Mouse (Mus musculus): ENCODE measurements around the gene Accs. TPM values are rescaled to one million over a fixed set of nuclear protein-coding genes. Genes with fewer than 3 reads are reported as not detected.

Accs gene
- total RNA-seq (2021) = 1 to 10 TPM; 6.7 to 7.4 TPM

- DNase-seq = peak; percentile 71
- intact Hi-C loops (cut with DNase I) = no loop called here
Measured at GRCm38 (mm10) chr2:93849505-93850089, at the start of gene Accs. Accs (minus strand) TSS chr2:93849943.

GRCm38 (mm10) chr2:93891611-93892280 lies 42.0 kb upstream of the Accs start:
- intact Hi-C loops (cut with DNase I) = no loop called here
- peak; percentile 92 for DNase-seq

DNA sequence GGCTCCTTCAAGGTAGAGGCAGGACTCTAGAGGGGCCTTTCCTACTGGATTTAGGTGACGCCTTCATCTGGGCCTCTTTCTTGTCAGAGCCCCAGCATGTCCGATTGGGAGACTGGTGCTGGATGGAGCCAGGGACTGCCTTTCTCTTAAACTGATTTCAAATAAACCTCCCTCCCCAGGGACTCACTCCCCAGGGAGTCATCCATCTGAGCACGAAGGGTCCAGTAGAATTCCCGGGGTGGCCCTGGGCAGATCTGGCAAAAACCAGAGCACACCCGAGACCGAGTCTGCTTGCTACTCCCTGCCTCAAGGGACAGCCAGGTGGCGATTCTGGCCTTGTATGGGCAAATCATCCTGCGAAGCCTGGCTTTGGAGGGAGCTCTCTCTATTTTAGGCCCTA lies 40.4 kb upstream of the Accs start:
- no peak for DNase-seq
- intact Hi-C loops (cut with DNase I) = no loop called here

DNA sequence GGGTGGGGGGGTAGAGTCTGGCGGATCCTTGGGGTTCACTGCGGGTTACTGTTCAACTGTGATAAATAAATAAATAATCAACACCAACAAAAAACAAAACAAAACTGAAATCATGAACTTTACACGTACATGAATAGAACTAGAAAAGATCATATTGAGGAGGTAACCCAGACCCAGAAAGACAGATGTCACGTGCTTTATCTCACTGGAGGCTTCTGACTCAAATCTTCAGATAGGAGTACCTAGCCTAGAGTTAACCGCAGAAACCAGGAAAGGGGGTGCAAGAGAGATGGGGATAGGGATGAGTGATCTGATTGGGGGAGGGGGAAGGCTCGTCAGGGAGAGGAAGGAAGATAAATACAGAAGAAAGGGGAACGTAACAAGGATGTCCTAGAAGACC lies 39.3 kb upstream of the Accs start:
- intact Hi-C loops (cut with DNase I) = loop anchor here (5.0 kb wide), 1 partner anchor 68 kb away; the partner anchor contains the start of gene Gm13889
- DNase-seq = no peak

GRCm38 (mm10) chr2:93888366-93888765 lies 38.6 kb upstream of the Accs start:
- intact Hi-C loops (cut with DNase I) = loop anchor here (5.0 kb wide), 1 partner anchor 69 kb away; the partner anchor contains the start of gene Gm13889
- DNase-seq = no peak

DNA sequence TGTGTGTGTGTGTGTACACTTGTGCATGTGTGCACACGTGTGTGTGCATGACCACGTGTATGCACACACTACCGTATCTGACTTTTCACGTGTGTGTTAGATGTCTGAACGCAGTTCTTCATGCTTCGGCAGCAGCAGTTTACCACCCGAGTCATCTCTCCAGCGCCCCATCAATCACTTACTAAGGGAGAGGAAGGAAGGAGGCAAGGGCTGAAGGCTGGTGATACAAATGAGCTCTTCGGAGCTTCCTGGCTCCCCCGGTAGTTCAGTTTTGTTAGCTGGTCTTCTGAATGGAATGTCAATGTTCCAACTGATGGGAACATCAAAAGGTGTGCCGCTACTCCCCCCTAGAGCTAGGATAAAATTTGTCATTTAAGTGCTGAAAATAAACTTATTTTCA lies 37.5 kb upstream of the Accs start:
- intact Hi-C loops (cut with DNase I) = loop anchor here (5.0 kb wide), 1 partner anchor 70 kb away; the partner anchor contains the start of gene Gm13889

GRCm38 (mm10) chr2:93886013-93886794 lies 36.5 kb upstream of the Accs start:
- intact Hi-C loops (cut with DNase I) = loop anchor here (5.0 kb wide), 1 partner anchor 71 kb away; the partner anchor contains the start of gene Gm13889
- DNase-seq = no peak

More for the DNA sequence above, 37.5 kb upstream of the Accs start:
- DNase-seq = no peak

DNA sequence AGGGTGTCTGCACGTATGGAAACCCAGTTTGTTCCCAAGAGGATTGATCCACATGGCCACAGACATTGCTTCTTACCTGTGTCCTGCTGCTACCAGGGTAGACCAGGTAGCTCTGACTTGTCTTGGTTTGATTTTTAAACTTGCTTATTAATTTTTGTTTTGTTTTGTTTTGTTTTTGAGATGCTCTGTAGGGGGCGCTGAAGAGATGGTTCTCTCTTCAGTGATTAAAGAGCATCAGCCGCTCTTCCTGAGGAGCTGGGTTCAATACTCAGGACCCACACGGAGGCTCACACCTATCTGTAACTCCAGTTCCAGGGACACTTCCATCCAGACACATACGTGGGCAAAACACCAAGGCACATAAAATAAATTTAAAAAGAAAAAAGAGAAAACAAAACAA lies 33.3 kb upstream of the Accs start:
- no peak for DNase-seq
- intact Hi-C loops (cut with DNase I) = no loop called here

DNA sequence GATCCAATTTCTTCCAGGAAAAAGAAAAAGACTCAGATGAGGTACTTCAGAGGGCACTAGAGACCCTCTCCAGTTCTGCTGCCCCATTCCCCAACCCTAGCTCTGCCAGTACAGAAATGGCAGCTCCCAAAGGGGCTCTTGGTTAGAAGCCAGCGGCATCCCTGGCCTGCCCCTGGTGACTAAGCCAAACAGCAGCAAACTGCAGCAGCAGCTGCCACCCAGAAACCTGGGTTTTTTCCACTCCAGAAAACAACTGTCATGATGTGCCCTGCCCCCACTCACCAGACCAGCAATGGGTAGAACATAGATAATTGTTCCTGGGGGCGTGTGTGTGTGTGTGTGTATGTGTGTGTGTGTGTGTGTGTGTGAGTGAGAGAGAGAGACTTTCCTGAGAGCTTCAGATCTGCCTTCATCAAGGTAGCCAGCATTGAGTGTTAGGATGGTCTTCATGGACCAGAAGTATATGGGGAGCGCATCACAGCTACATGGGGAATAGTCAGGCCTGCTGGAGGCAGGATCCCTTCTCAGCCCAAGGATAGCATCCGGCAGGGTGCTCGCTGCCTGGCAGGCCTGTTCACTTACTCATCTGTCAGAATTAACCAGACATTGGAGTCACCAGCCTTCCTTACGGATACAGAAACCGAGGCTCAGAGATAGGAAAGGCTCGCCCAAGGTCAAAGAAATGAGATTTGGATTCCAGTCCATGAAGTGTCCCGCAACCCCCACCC lies 32.1 kb upstream of the Accs start:
- no peak for DNase-seq
- intact Hi-C loops (cut with DNase I) = no loop called here

GRCm38 (mm10) chr2:93880981-93881380 lies 31.2 kb upstream of the Accs start:
- intact Hi-C loops (cut with DNase I) = no loop called here
- DNase-seq = no peak

DNA sequence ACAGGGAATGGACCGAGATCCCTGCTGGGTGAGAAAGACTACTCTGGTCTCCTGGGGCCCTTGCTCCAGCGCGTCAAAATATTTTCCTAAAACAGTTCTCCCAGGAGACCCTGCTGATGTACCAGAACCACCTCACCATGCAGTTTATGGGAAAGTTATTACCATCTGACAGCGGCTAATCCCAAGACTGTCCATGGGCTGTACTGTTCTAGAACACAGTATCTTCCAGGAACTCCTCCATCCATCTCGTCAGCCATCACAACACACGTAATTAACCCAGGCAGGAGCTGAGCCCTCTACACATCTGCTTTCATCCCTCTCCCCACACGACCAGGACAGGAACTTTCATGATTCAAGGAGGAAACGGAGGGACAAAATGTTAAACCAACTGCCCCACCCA lies 30.7 kb upstream of the Accs start:
- intact Hi-C loops (cut with DNase I) = no loop called here
- DNase-seq = no peak

DNA sequence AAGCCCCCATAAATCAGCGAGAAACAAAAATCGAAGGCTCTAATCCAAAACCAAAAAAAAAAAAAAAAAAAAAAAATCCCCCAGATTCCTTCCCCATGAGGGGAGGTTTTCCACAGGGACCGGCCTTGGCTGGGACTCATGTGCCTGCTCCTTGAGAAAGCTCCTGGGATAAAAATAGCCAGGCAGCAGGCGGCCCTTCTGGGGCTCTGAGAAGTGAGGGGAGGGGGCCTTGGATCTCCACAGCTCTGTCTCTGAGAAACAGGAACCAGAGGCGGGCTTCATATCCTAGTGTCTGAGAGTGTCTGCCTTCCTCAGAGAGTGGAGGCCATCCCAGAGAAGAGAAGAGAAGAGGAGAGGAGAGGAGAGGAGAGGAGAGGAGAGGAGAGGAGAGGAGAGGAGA lies 27.3 kb upstream of the Accs start:
- DNase-seq = no peak

GRCm38 (mm10) chr2:93874606-93875005 lies 24.9 kb upstream of the Accs start:
- intact Hi-C loops (cut with DNase I) = loop anchor here (5.0 kb wide), 1 partner anchor 83 kb away; the partner anchor contains the start of gene Gm13889
- peak; percentile 83 for DNase-seq

More for the DNA sequence above, 27.3 kb upstream of the Accs start:
- intact Hi-C loops (cut with DNase I) = no loop called here

- intact Hi-C loops (cut with DNase I) = loop anchor here (5.0 kb wide), 1 partner anchor 83 kb away; the partner anchor contains the start of gene Gm13889
- DNase-seq = peak; percentile 21
Measured at GRCm38 (mm10) chr2:93874227-93874514, 24.4 kb upstream of the Accs start.

DNA sequence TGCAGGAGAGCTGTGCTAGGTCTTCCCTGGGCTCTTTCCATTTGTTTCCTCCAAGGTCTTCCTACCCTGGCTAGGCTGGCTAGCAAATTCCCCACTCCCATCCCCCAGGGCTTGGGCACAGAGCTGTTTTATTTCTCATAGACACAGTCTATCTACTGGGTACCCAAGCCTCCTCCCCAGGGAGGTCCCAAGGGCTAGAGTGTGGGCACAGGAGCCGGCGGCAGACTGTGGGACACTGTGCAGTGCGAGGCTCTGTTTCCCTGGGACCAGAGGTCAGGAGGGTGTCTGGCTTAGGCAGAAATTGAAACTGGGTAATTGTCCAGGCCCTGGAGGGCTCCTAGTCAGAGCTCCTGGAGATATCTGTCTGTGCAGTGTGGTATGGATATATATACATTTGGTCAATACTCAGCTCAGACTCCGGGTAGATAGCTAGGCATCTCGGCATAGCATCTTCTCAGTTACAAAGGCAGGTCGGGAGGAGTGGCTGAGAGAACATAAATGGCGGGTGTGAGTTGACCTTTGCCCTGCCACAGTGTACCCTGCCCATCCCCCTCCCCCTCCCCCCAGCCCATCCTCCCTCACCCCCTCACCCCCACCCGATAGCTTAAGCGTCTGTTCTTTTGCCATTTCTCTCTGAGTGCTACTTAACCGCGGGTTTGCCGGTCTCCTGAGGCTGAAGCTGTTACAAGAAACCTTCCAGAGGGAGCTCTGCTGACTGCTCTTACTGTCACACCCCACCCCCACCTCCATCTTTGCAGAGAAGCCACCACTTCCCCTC lies 23.9 kb upstream of the Accs start:
- intact Hi-C loops (cut with DNase I) = loop anchor here (5.0 kb wide), 1 partner anchor 84 kb away; the partner anchor contains the start of gene Gm13889
- DNase-seq = no peak

DNA sequence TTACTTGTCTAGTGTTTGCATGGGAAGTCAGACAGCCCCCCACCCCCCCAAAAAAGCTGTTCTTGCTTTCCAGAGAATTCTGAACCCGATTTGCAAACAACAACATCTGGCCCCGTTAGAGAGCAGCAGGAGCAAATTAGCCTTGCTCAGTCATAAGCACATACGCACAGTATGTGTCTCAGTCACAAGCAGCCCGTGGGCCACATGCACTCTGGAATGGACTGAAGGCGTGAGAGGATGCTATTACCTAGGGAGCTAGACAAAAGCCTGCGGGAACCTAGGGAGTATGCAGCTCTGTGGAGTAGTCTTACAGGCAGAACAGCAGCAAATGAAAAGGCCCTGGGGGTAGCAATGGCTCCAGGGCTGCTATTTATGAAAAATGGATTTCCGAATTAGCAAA lies 22.5 kb upstream of the Accs start:
- DNase-seq = no peak
- intact Hi-C loops (cut with DNase I) = loop anchor here (5.0 kb wide), 1 partner anchor 85 kb away; the partner anchor contains the start of gene Gm13889

GRCm38 (mm10) chr2:93871411-93871925 lies 21.7 kb upstream of the Accs start:
- intact Hi-C loops (cut with DNase I) = loop anchor here (2.0 to 5.0 kb wide), 2 partner anchors 86 to 129 kb away; partner anchors contain the start of gene Gm13889
- DNase-seq = no peak

DNA sequence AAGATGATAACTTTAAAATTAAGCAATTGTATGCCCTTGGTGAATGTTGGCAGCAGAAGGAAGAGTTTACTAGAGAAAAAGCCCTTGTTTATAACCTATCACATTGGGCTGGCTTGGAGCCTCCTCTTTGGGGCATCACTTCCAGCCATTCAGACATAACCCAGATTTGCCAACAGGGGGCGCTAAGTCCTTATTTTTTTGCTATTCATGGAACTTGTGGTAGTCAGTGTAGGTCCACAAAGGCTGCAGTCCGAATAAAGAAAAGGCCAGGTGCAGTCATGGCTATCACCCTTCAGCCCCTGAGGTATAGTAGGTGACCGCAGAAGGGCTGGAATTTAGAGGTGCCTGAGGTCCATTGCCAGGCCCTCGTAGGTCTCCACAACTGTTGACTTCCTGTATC lies 21.1 kb upstream of the Accs start:
- DNase-seq = peak; percentile 77
- intact Hi-C loops (cut with DNase I) = loop anchor here (2.0 to 5.0 kb wide), 2 partner anchors 86 to 130 kb away; partner anchors contain the start of gene Gm13889

DNA sequence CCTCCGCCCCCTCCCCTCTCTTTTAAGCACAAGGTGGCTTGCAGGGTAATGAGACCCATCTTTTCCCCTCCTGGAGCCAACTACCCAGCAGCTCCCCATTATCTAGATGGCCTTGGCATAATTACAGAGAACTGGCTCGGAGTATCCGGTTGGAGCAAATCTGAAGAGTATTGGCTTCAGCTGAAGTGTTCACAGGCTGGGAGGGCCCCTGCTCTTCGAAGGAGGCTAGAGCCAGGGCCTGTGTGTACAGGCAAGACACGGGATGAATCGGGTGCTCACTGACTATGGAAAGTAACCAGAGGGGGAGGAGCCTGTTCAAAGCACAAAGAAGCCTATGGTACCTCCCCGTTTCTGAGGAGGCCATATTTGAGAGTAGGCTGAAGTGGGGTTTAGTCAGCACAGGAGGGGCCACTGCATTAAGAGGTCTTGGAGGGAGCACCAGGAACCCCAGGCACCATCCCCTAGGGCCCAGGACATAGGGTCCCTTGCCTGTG lies 19.4 kb upstream of the Accs start, which contains the start of gene Accsl:
Gene Accsl (minus strand): TSS at position 51 of the 494 bp plus-strand sequence.
- DNase-seq = no peak
- intact Hi-C loops (cut with DNase I) = no loop called here
